Mouse (Mus musculus): ENCODE results near the gene Minos1.

The Minos1 gene

GRCm38 (mm10) chr4:139145156-139145555, 14.2 kb upstream of the Minos1 start:
- DNase-seq (ENCODE audit: extremely low read depth, low read depth, low spot score): no peak

GRCm38 (mm10) chr4:139144577-139144976, 13.7 kb upstream of the Minos1 start:
- DNase-seq (ENCODE audit: extremely low read depth, low read depth, low spot score): no peak

- no peak for DNase-seq (ENCODE audit: extremely low read depth, low read depth, low spot score)
Observed at GRCm38 (mm10) chr4:139142985-139143384, 12.1 kb upstream of the Minos1 start.

DNA sequence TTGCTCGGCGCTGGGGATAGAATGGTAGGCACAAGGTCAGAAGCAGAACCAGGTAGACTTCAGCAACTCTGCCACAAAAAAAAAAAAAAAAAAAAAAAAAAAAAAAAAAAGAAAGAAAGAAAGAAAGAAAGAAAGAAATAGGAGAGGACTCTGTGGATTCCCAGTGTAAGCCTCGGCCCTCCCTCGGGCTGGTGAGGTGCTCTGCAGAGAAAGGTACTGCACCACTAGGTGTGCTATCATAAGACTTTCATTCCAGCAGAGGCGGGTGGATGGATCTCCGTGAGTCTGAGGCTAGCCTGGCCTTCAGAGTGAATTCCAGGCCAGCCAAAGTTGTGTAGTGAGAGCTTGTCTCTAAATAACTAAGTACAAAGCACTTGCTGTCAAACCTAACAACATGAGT, 10.9 kb upstream of the Minos1 start:
- DNase-seq (ENCODE audit: extremely low read depth, low read depth, low spot score): no peak

GRCm38 (mm10) chr4:139140267-139140666, 9.4 kb upstream of the Minos1 start:
- DNase-seq (ENCODE audit: extremely low read depth, low read depth, low spot score): no peak

DNA sequence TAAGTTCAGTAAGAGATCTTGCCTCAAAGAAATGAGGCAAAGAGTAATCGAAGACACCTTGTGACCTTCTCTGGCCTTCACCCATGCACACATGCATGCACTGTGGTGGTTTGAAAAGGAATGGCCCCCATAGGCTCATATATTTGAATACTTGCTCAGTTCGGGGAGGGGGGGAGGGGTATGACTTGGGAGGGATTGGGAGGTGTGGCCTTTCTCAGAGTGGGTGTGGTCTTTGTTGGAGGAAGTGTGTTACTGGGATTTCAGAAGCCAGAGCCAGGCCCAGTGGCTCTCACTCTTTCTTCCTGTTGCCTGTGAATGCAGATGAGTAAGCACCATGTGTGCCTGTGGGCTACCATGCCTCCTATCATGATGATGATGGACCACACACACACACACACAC, 5.1 kb upstream of the Minos1 start:
- no peak for DNase-seq (ENCODE audit: extremely low read depth, low read depth, low spot score)

- DNase-seq (ENCODE audit: extremely low read depth, low read depth, low spot score): no peak
Observed at GRCm38 (mm10) chr4:139133109-139133508, 2.2 kb upstream of the Minos1 start.

DNA sequence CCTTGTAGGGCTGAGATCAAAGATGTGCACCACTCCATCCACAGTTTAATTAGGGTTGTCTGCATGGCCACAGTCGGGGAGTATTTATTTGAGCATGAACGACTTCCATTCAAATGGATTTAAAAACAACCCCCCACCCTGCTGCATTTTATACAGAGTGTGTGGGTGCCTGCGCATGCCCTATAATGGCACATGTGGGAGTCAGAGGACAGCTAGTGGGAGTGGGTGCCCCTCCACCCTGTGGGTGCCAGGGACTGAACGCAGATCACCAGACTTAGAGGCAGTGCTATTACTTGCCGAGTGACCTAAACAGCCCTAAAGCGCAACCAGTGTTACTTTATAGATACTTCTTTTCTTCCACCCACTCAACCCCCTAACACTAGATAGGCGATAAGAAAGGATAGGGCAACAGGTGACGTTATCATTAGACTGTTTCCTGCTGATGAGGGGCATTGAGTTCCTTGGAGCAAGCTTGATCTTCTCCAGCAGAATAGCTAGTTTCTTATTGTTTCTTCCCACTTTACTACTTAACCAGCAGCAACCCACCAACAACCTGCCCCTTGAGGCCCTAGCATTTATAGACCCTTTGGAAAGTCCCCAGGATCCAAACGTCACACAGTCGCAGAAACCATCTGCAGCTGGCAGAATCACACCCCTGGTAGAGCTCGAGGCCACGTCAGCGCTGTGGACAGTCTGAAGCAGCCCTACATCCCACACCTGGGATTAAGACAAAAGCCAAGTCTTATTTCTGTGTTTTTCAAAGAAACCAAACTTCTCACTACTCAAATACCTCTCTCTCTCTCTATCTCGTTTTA, 1.2 kb upstream of the Minos1 start:
- no peak for DNase-seq (ENCODE audit: extremely low read depth, low read depth, low spot score)

- no peak for DNase-seq (ENCODE audit: extremely low read depth, low read depth, low spot score)
Observed at GRCm38 (mm10) chr4:139129806-139130700, 860 bp downstream of the Minos1 start.

DNA sequence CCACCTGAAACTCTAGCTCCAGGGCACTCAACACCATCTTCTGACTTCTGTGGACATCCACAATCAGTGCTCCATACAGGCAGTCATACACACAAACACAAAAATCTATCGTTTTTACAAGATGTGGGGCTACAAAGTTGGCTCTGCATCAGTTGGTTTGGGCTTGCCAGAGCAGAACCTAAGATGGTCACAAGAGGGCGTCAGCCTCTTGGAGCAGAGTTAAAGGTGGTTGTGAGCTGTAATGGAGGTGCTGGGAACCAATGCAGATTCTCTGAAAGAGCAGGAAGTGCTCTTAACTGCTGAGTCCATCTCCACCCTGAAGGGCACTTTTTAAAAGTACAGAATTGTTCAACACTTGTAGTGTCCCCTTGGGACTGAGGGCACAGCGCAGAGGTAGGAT, 4.4 kb downstream of the Minos1 start:
- DNase-seq (ENCODE audit: extremely low read depth, low read depth, low spot score): no peak

- no peak for DNase-seq (ENCODE audit: extremely low read depth, low read depth, low spot score)
Observed at GRCm38 (mm10) chr4:139124940-139125339, 6.0 kb downstream of the Minos1 start.

- no peak for DNase-seq (ENCODE audit: extremely low read depth, low read depth, low spot score)
Observed at GRCm38 (mm10) chr4:139122557-139122956, 8.4 kb downstream of the Minos1 start.

GRCm38 (mm10) chr4:139120998-139121397, 9.9 kb downstream of the Minos1 start:
- no peak for DNase-seq (ENCODE audit: extremely low read depth, low read depth, low spot score)

DNA sequence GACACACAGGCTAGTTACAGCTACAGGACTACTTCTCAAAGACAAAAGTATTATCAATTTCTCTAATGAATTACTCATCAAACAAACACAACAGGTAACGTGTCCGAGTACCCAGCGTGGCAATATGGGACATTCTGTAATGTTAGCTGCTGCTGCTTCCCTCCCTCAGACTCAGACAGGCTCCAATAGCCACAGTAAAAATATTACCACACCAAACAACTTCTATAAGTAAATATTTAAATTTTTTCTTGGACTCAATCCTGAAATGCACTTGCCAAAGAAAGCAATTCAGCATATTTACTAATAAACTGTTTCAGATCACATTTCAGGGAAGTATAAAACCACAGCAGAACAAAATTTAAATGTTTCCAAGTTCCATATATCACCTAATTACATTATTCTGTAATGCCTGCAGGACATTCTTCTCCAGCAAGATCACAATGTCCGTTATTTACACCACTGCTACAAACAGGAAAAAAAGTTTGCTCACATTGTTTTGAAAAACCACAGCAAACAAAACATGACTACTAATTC, 10.6 kb downstream of the Minos1 start:
- no peak for DNase-seq (ENCODE audit: extremely low read depth, low read depth, low spot score)

DNA sequence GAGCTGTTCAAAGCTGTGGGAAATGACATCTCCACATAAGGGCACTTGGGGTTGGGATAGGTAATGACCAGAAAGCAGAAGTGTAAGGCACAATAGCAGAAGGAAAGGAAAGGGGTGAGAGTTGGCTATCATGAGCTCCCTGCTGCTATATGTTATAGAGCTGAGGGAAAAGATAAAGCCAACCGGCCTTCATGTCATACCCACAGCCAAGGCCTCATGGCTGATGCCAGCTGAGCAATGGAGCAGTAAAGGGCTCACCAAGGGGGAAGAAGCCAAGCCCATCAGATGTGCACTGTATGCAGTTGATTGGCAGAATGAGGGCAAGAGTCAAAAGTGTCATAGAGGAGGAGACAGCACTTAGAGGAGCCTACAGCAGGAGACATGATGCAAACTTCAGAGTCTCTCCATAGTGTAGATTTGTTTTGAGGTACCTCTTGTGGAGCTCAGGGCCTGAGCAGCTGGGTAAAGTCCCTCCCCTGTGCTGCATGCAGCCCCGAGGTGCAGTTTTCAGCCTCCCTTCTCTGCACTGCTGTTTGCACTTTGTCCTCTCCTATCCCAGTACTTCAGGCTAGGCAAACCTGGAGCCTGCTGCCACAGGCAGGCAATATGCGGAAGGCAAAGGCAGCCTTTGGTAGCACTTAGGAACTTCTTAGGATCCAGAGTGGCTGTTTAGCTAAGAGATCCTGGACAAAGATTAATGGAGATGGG, 14.4 kb downstream of the Minos1 start:
- no peak for DNase-seq (ENCODE audit: extremely low read depth, low read depth, low spot score)

DNA sequence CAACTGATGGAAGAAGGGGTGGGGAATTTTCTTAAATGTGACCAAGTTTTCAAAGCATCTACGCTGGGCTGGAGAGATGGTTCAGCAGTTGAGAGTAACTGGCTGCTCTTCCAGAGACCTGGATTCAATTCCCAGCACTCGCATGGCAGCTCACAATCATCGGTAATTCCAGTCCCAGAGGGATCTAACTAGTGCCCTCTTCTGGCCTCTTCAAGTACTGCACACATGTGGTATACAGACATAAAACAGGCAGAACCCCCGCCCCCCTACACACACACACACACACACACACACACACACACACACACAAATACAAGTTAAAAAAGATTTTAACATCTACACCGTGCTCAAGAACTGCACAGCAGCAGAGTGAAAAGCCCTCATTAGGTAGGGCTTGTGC, 15.2 kb downstream of the Minos1 start:
- no peak for DNase-seq (ENCODE audit: extremely low read depth, low read depth, low spot score)

- no peak for DNase-seq (ENCODE audit: extremely low read depth, low read depth, low spot score)
Observed at GRCm38 (mm10) chr4:139112482-139112881, 18.4 kb downstream of the Minos1 start.

GRCm38 (mm10) chr4:139111421-139111820, 19.5 kb downstream of the Minos1 start:
- no peak for DNase-seq (ENCODE audit: extremely low read depth, low read depth, low spot score)

- DNase-seq (ENCODE audit: extremely low read depth, low read depth, low spot score): no peak
Observed at GRCm38 (mm10) chr4:139110858-139111257, 20.1 kb downstream of the Minos1 start.

DNA sequence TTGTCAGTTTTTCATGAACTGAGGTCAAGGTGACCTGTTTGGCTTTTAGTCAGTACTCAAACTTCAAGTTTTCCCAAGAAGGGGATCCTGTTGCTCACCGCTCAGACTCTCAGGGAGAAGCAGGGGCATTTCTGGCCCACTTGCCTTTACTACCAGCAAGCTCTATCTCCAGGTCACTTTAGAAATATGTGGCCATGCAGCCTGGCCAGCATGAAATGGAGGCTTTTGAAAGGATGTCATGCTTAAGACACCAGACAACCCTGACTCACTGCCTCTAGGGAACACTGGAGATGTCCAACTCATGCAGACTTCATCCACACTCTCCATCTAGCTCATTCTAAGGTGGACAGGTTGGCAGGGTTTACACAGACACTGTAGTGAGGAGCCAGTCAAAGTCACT, 25.5 kb downstream of the Minos1 start:
- DNase-seq (ENCODE audit: extremely low read depth, low read depth, low spot score): no peak

- no peak for DNase-seq (ENCODE audit: extremely low read depth, low read depth, low spot score)
Observed at GRCm38 (mm10) chr4:139101546-139101945, 29.4 kb downstream of the Minos1 start.
